Mouse (Mus musculus) heart, embryonic 10.5 days (tissue): Measurements from ENCODE around the gene Tgfa. TPM values are rescaled to one million over a fixed set of nuclear protein-coding genes. Genes with fewer than 3 reads are reported as not detected.

ENCODE experiments used
- DNase-seq: peaks from one replicate; pipeline ENCODE4 v3.0.0-alpha.2; 2017; ENCODE audit warnings: low spot score
- H3K27ac ChIP-seq: fragments of 300-500 bp; sonication (generic); 2 replicates; pipeline ENCODE4 v1.5.1; 2016; ENCODE audit warnings: mild to moderate bottlenecking
- H3K27me3 ChIP-seq: fragments of 300-500 bp; sonication (generic); 2 replicates; pipeline ENCODE4 v1.6.1; 2016; ENCODE audit warnings: mild to moderate bottlenecking; ENCODE audit not compliant: poor library complexity, insufficient read depth, severe bottlenecking
- H3K36me3 ChIP-seq: fragments of 300-500 bp; sonication (generic); 2 replicates; pipeline ENCODE4 v1.6.1; 2016; ENCODE audit warnings: mild to moderate bottlenecking, moderate library complexity
- H3K4me1 ChIP-seq: fragments of 300-500 bp; sonication (generic); 2 replicates; pipeline ENCODE4 v1.6.1; 2016; ENCODE audit warnings: mild to moderate bottlenecking
- H3K4me3 ChIP-seq: fragments of 300-500 bp; sonication (generic); 2 replicates; pipeline ENCODE4 v1.5.1; 2016; ENCODE audit warnings: mild to moderate bottlenecking, moderate library complexity
- H3K9me3 ChIP-seq: fragments of 300-500 bp; sonication (generic); 2 replicates; pipeline ENCODE4 v1.6.1; 2016; ENCODE audit warnings: mild to moderate bottlenecking, moderate library complexity
- WGBS: fragments of 180-500 bp; shearing (Covaris S2); methylation state at CpG from one replicate; pipeline ENCODE4 v1.1.7; 2016; 5-methylcytosine and 5-hydroxymethylcytosine counted together
- polyA plus RNA-seq: library from polyadenylated mRNA; unstranded; fragments of >200 nt; fragmentation: Nextera tagmentation; extraction: Ambion mirVana; gene quantifications from 2 replicates; pipeline ENCODE4 v1.2.1, GENCODE M21; 2016

Tgfa gene
- polyA plus RNA-seq, 1 experiment from 2014 or later: 3.2 TPM

GRCm38 (mm10) chr6:86295451-86295850 is 100.4 kb downstream of the Tgfa start:
- WGBS: 76% methylated on average over 8 of the region's 8 CpGs
- H3K9me3 ChIP-seq: no peaks in the 10 kb centered on the region

GRCm38 (mm10) chr6:86296126-86296525 is 101.1 kb downstream of the Tgfa start:
- Histone ChIP-seq H3K27me3 (no peaks in the 10 kb centered on the region), H3K9me3 (no peaks in the 10 kb centered on the region), H3K36me3 (no peaks in the 10 kb centered on the region), H3K4me1 (no peaks in the 10 kb centered on the region), H3K27ac (no peak overlapping the region), H3K4me3 (no peak overlapping the region)
- DNase-seq: no peak
- 87% methylated on average over 3 of the region's 3 CpGs for WGBS

More at GRCm38 (mm10) chr6:86295451-86295850, 100.4 kb downstream of the Tgfa start:
- DNase-seq: no peak
- Histone ChIP-seq H3K27ac (no peak overlapping the region), H3K36me3 (no peaks in the 10 kb centered on the region), H3K4me3 (no peak overlapping the region), H3K27me3 (no peaks in the 10 kb centered on the region), H3K4me1 (no peaks in the 10 kb centered on the region)

GRCm38 (mm10) chr6:86296938-86297337 is 101.9 kb downstream of the Tgfa start:
- Histone ChIP-seq H3K27me3 (no peaks in the 10 kb centered on the region), H3K9me3 (no peaks in the 10 kb centered on the region), H3K36me3 (no peaks in the 10 kb centered on the region), H3K4me1 (no peaks in the 10 kb centered on the region), H3K27ac (no peak overlapping the region), H3K4me3 (no peak overlapping the region)
- WGBS: 85% methylated on average over 2 of the region's 2 CpGs
- no peak for DNase-seq

- H3K27me3 ChIP-seq: no peaks in the 10 kb centered on the region
- 88% methylated on average over 3 of the region's 3 CpGs for whole genome bisulfite sequencing
- DNase-seq: no peak
- no peak overlapping the region for H3K27ac ChIP-seq
- H3K4me1 ChIP-seq: no peaks in the 10 kb centered on the region
- H3K9me3 ChIP-seq: no peaks in the 10 kb centered on the region
- no peak overlapping the region for H3K4me3 ChIP-seq
- no peaks in the 10 kb centered on the region for H3K36me3 ChIP-seq
Measured at GRCm38 (mm10) chr6:86298961-86299360, 103.9 kb downstream of the Tgfa start.

- H3K4me3 ChIP-seq: no peak overlapping the region
- no peaks in the 10 kb centered on the region for H3K36me3 ChIP-seq
- no peaks in the 10 kb centered on the region for H3K9me3 ChIP-seq
- DNase-seq: no peak
- no peaks in the 10 kb centered on the region for H3K27me3 ChIP-seq
- no peak overlapping the region for H3K27ac ChIP-seq
- H3K4me1 ChIP-seq: no peaks in the 10 kb centered on the region
- 77% methylated on average over 2 of the region's 2 CpGs for WGBS
Measured at GRCm38 (mm10) chr6:86299381-86299780, 104.4 kb downstream of the Tgfa start.

- Histone ChIP-seq H3K4me1 (no peaks in the 10 kb centered on the region), H3K9me3 (no peaks in the 10 kb centered on the region), H3K27me3 (no peaks in the 10 kb centered on the region), H3K27ac (no peak overlapping the region), H3K4me3 (no peak overlapping the region), H3K36me3 (no peaks in the 10 kb centered on the region)
- no peak for DNase-seq
- whole genome bisulfite sequencing: 74% methylated on average over 4 of the region's 4 CpGs
Measured at GRCm38 (mm10) chr6:86305680-86306079, 110.7 kb downstream of the Tgfa start.

- H3K27me3 ChIP-seq: no peaks in the 10 kb centered on the region
- H3K27ac ChIP-seq: no peak overlapping the region
- H3K36me3 ChIP-seq: no peaks in the 10 kb centered on the region
- DNase-seq: no peak
- 0 out of 2 replicates have a peak, but pooled peaks cover 4% of the 10 kb centered on the region for H3K4me1 ChIP-seq
- H3K9me3 ChIP-seq: no peaks in the 10 kb centered on the region
- H3K4me3 ChIP-seq: no peak overlapping the region
- WGBS: 83% methylated on average over 1 of the region's 1 CpGs
Measured at GRCm38 (mm10) chr6:86314011-86314410, 119.0 kb downstream of the Tgfa start.

- no peak overlapping the region for H3K27ac ChIP-seq
- 0 out of 2 replicates have a peak, but pooled peaks cover 4% of the 10 kb centered on the region for H3K4me1 ChIP-seq
- no peak for DNase-seq
- no peaks in the 10 kb centered on the region for H3K9me3 ChIP-seq
- H3K36me3 ChIP-seq: no peaks in the 10 kb centered on the region
- no peak overlapping the region for H3K4me3 ChIP-seq
- WGBS: 74% methylated on average over 1 of the region's 1 CpGs
- H3K27me3 ChIP-seq: no peaks in the 10 kb centered on the region
Measured at GRCm38 (mm10) chr6:86317066-86317465, 122.0 kb downstream of the Tgfa start.

- 44% methylated on average over 4 of the region's 4 CpGs for whole genome bisulfite sequencing
- DNase-seq: no peak
- H3K27ac ChIP-seq: no peak overlapping the region
- H3K4me1 ChIP-seq: 0 out of 2 replicates have a peak, but pooled peaks cover 4% of the 10 kb centered on the region
- no peak overlapping the region for H3K4me3 ChIP-seq
- H3K36me3 ChIP-seq: no peaks in the 10 kb centered on the region
- no peaks in the 10 kb centered on the region for H3K9me3 ChIP-seq
- no peaks in the 10 kb centered on the region for H3K27me3 ChIP-seq
Measured at GRCm38 (mm10) chr6:86318855-86319254, 123.8 kb downstream of the Tgfa start.

GRCm38 (mm10) chr6:86322031-86322563 is 127.1 kb downstream of the Tgfa start:
- WGBS: 81% methylated on average over 5 of the region's 5 CpGs
- H3K4me3 ChIP-seq: no peak overlapping the region
- no peaks in the 10 kb centered on the region for H3K36me3 ChIP-seq
- no peak overlapping the region for H3K27ac ChIP-seq
- 0 out of 2 replicates have a peak, but pooled peaks cover 4% of the 10 kb centered on the region for H3K4me1 ChIP-seq
- no peaks in the 10 kb centered on the region for H3K27me3 ChIP-seq
- DNase-seq: no peak
- no peaks in the 10 kb centered on the region for H3K9me3 ChIP-seq

GRCm38 (mm10) chr6:86322991-86323390 is 128.0 kb downstream of the Tgfa start:
- no peaks in the 10 kb centered on the region for H3K27me3 ChIP-seq
- no peak overlapping the region for H3K27ac ChIP-seq
- H3K9me3 ChIP-seq: no peaks in the 10 kb centered on the region
- 0 out of 2 replicates have a peak, but pooled peaks cover 4% of the 10 kb centered on the region for H3K4me1 ChIP-seq
- 94% methylated on average over 9 of the region's 9 CpGs for whole genome bisulfite sequencing
- no peak overlapping the region for H3K4me3 ChIP-seq
- no peaks in the 10 kb centered on the region for H3K36me3 ChIP-seq
- no peak for DNase-seq

- no peak for DNase-seq
- peaks cover 7% of the 10 kb centered on the region for H3K4me1 ChIP-seq
- H3K27ac ChIP-seq: no peak overlapping the region
- H3K36me3 ChIP-seq: no peaks in the 10 kb centered on the region
- H3K9me3 ChIP-seq: no peaks in the 10 kb centered on the region
- WGBS: 80% methylated on average over 3 of the region's 3 CpGs
- H3K4me3 ChIP-seq: no peak overlapping the region
- no peaks in the 10 kb centered on the region for H3K27me3 ChIP-seq
Measured at GRCm38 (mm10) chr6:86324400-86324799, 129.4 kb downstream of the Tgfa start.
